Mouse (Mus musculus) lung, postnatal 25 days (tissue): ENCODE results near the gene Nans.

ENCODE experiments used
- DNase-seq: peaks from one replicate; pipeline ENCODE4 v3.0.0; 2022; ENCODE audit warnings: low spot score

Nans gene

DNA sequence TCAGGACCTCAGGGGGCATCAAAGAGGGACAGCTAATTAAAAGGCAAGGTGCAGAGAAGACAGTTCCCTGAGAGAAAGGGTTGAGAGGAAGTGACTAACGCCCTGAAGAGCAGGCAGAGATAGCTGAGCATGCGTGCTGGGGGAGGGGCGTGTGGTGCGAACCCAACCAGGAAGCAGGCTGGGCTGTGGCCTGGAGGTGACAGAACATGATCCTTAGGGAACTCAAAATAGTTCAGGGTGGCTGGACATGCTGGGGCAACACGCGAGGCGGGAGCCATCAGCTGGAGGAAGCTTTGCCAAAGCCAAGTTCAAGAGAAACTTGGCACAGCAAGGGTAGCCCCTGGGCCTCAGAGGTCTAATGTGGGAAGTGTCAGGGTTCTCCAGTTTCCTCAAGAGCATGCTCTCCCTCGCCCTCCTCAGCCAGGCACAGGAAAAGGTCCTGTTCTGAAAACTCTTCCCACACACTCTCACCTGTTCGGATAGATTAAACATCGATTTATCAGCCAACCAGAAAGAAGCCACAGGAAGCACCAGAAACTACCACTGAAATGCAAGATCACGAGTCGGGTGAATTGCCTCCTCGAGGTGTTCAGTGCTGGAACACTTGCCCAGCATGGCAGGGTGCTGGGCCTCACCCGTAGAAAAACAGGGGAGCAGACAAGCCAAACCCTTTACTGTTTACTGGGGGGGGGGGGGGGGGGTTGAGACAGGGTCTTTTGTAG, 3.2 kb upstream of the Nans start:
- DNase-seq = peak; percentile 89

- DNase-seq = peak; percentile 89
Observed at GRCm38 (mm10) chr4:46487348-46487747, 1.7 kb upstream of the Nans start.

DNA sequence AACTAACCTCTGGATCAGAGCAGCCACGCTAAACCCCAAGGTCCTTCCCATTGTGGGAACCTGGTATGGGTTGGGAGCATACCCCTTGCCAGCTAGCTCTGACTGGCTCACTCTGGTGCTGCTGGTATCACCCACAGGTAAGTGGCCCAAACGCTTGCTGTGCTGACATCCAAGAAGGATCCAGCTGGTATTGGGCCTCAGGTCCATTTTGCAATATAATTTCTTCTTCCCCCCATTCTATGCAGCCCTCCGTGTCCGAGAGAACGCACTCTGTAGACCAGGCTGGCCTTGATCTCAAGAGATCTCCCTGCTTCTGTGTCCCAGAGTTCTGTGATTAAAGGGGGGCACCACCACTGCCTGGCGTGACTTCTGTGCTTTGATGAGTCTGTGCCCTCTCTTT, 4.0 kb downstream of the Nans start:
- no peak for DNase-seq

DNA sequence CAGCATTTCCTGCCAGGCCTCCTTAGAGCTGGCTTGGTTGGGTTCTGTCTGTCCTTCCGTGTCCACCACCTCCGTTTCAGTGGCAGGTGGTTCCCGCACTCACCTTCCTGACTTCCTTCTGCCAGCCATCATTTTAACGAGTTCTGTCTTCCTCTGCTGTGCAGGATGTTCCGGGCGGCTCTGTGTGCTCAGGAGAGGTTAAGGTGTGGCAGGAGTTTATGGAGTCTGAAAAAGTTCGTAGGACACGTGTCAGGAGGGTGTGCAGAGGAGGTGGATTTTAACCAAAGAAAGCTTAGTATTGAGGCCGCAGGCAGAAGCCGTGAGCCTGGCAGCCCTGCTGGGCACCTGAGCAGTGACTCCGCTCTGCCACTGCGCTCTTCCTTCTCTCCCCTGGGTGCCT, 6.5 kb downstream of the Nans start:
- no peak for DNase-seq

DNA sequence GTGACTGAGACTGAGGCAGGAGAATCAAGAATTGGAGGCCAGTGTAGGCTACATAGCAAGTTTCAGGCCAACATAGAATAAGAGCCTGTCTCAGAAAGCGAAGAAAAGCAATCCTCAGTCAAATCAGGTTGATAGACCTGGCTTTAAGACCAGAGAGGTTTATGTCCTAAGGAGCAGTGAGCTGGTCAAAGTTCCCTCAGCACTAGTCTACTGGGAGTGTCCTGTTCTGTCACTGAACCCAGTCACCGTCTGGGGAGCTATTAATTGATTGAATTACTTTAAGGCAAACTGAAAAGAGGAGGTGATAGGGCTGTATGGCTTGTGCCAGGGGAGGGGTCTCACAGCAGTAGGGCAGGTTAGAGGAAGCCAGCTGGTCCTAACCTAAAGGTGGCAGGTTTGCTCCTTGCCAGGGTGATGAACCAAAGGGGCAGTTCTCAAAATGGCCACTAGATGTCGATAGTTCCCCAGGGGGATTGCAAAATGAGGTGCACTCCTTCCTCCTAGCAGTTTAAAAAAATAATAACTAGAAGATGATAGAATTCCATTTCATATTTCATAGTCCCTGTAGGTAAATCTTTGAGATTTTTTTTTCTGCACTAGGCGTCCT, 8.3 kb downstream of the Nans start:
- peak; percentile 81 for DNase-seq

GRCm38 (mm10) chr4:46498511-46498910, 9.5 kb downstream of the Nans start:
- no peak for DNase-seq

DNA sequence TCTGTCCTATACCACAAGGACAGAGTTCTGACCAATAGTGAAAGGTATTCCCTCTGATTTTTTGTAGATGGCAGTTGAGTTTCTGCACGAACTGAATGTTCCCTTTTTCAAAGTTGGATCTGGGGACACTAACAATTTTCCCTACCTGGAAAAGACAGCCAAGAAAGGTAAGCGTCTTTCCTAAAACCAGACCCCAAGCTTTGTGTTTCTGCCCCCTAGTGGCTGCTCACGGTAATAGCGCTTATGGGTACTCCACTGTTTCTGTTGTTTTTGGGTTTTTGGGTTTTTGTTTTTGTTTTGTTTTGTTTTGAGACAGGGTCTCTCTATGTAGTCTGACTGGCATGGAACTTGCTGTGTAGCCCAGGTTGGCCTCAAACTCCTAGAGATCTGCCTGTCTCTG, 9.9 kb downstream of the Nans start:
- no peak for DNase-seq

DNA sequence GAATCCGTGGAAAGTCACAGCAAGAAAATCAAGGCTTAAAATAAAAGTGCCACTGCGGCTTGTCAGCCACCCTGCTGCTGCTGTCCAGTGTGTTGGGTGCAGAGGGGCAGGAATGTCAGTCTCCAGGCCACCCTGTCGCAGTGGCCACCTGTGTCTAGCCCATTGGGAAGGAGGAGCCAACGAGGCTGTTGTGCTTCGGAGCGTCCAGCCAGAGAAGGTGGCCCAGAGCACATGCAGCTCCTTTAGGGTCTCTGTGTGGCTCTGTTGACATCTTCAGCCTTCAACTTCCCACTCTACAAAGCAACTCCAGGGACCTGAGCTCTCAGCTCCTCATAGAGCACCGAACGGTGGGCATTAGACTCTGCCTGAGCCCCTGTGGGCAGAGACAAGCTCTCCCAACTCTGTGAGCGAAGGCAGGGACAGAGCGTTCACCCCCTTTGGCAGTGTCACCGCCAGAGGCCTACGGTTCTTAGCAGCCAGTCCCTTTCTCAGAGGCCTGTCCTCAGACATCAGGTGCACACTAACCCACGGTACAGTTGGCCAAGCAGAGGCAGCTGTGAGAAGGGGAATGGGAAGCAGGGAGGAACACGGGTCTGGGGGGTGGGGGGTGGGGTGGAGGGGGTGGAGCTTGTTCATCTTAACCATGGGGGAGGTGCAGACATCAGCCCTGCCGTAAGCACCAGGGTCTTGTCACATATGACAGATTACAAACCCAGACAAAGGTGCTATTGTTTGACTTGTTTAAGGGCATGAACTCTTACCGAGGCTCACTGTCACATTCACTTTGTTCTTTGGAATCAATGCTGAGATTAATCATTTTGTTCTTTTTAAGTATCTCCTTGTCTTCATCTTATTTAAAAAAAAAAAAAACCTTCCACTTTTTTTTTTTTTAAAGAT, 13.8 kb downstream of the Nans start:
- no peak for DNase-seq

DNA sequence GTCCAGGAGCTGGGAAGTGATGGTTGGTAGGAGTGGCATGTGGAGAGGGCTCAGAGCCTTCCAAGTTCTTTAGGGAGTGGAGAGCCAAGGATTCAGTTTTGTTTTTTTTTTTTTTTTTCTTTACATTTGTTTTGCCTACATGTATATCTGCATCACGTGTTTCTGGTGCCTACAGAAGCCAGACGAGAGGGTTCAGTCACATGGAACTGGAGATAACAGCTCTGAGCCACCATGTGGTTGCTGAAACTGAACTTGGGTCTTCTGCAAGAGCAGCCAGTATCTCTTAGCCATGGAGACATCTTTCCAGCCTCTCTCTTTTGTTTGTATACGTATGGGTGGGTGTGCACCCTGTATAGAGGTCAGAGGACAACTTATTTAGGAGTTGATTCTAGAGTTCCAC, 14.8 kb downstream of the Nans start:
- DNase-seq = no peak

GRCm38 (mm10) chr4:46505361-46506057, 16.5 kb downstream of the Nans start:
- DNase-seq = no peak

GRCm38 (mm10) chr4:46506801-46507610, 18.0 kb downstream of the Nans start:
- peak; percentile 95 for DNase-seq

DNA sequence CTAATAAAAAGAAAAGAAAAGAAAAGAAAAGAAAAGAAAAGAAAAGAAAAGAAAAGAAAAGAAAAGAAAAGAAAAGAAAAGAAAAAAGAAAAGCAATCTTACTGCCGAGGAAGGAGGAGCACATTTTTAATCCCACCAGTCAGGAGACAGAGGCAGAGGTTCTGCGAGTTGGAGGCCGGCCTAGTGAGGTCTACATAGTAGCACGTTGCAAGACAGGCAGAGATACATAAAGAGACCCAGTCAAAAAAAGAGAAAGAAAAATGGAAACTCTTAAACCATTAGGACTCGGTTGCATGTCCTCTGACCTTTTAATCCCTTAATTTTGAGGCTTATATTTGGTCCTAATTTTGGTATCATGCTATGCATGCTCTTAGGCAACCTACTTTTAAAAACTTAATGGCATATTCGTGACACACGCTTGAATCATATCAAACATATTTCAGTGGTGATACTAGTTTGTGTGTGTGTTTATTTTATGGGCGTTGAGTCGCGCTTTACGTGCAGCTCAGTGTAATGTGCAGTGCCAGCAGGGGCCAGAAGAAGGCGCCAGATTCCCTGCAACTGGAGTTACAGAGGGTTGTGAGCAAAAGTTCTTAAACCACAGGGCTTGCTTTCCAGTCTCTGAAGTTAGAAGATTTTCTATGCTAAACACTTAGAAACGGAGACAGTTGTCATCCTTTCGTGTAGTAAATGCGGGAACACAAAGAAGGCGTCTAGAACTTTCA, 18.9 kb downstream of the Nans start:
- peak; percentile 87 for DNase-seq

DNA sequence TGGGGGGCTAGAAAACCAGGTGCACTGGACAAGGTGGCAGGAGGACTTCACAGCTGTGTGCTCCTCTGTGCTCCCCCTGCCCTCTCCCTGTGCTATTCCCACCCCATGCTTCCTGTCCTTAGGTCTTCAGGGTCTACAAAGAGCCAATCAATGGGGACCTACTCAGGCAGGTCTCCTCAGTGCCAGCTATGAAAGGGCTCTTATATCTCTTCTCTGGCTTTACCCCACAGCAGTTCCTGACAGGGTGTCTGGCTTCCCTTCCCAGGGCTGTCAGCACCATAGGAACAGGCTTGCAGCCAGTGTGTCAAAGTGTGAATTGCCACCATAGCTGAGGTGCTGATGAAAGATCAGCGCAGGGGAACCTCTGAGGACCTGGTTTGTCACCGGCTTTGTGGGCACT, 31.4 kb downstream of the Nans start:
- DNase-seq = no peak

DNA sequence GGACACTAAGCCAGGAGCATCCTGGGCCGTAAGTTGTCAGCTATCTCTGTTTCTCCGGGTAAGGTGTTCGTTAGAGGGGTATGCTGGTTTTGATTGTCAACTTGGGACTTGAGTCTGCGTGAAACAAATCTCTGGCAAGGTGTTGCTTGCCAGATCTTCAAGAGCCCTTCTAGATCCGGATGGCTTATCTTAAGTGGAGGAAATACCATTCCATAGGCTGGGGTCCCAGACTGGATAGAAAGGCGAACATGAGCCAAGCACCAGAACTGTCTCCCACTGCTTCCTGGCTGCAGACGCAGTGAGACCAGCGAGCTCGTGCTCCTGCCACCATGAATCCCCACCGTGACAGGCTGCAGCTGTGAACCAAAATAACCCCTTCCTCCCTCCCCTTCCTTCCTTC, 32.4 kb downstream of the Nans start:
- peak; percentile 44 for DNase-seq

- no peak for DNase-seq
Observed at GRCm38 (mm10) chr4:46523324-46523723, 34.3 kb downstream of the Nans start.

- no peak for DNase-seq
Observed at GRCm38 (mm10) chr4:46526226-46526625, 37.2 kb downstream of the Nans start.

- no peak for DNase-seq
Observed at GRCm38 (mm10) chr4:46526798-46527557, 37.9 kb downstream of the Nans start.

DNA sequence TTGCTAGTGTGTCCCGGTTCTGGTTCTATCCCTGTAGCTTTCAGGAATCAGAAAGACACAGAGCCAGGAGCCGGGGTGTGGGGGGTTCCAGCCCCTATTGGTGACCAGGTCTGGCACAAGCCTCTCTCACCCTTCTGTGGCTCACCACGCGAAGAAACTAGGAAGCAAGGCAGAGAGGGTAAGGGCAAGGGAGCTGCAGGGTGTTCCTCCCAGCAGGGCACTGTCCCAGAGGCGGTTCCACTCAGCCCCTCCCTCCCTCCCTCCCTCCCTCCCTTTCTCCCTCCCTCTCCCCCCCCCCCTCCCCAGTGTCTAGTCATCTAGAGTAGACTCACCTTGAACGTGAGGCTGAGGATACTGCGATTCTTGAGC, 38.5 kb downstream of the Nans start:
- DNase-seq = no peak

GRCm38 (mm10) chr4:46529722-46530121, 40.7 kb downstream of the Nans start:
- no peak for DNase-seq

- no peak for DNase-seq
Observed at GRCm38 (mm10) chr4:46532511-46532910, 43.5 kb downstream of the Nans start.
